Mouse (Mus musculus) kidney, embryonic 16.5 days (tissue): ENCODE data around the gene Hipk4. TPM values are rescaled to one million over a fixed set of nuclear protein-coding genes. Genes with fewer than 3 reads are reported as not detected.

Source experiments
- ATAC-seq: fragments of 200-750 bp; cut with Nextera tagmentation; 2 replicates; pipeline ENCODE4 v1.8.0; 2017; ENCODE audit warnings: moderate TSS enrichment; ENCODE audit not compliant: low FRiP score, low TSS enrichment
- H3K27ac ChIP-seq: fragments of 300-500 bp; sonication (generic); 2 replicates; pipeline ENCODE4 v1.5.1; 2014; ENCODE audit warnings: low read length
- H3K27me3 ChIP-seq: fragments of 300-500 bp; sonication (generic); 2 replicates; pipeline ENCODE4 v1.6.1; 2014; ENCODE audit warnings: low read length, control low read depth, mixed read lengths; ENCODE audit not compliant: insufficient read depth
- H3K36me3 ChIP-seq: fragments of 300-500 bp; sonication (generic); 2 replicates; pipeline ENCODE4 v1.6.1; 2014; ENCODE audit warnings: low read length, control low read depth, mixed read lengths; ENCODE audit not compliant: insufficient read depth
- H3K4me1 ChIP-seq: fragments of 300-500 bp; sonication (generic); 2 replicates; pipeline ENCODE4 v1.6.1; 2014; ENCODE audit warnings: low read length, control low read depth, mixed read lengths; ENCODE audit not compliant: insufficient read depth
- H3K4me2 ChIP-seq: fragments of 300-500 bp; sonication (generic); replicated peaks from 2 replicates; pipeline ENCODE4 v1.6.1; 2014; ENCODE audit warnings: low read depth, low read length
- H3K4me3 ChIP-seq: fragments of 300-500 bp; sonication (generic); 2 replicates; pipeline ENCODE4 v1.5.1; 2014; ENCODE audit warnings: mild to moderate bottlenecking, low read length
- H3K9ac ChIP-seq: fragments of 300-500 bp; sonication (generic); replicated peaks from 2 replicates; pipeline ENCODE4 v1.6.1; 2014; ENCODE audit warnings: low read length
- H3K9me3 ChIP-seq: fragments of 300-500 bp; sonication (generic); 2 replicates; pipeline ENCODE4 v1.6.1; 2016; ENCODE audit warnings: low read length, control low read depth
- WGBS: fragments of 180-500 bp; shearing (Covaris S2); extraction: QIAGEN DNeasy Blood & Tissue Kit; methylation state at CpG from one replicate; pipeline ENCODE4 v1.1.7; 2014; 5-methylcytosine and 5-hydroxymethylcytosine counted together
- polyA plus RNA-seq: library from polyadenylated mRNA; unstranded; fragments of >200 nt; fragmentation: Nextera tagmentation; extraction: Ambion mirVana; gene quantifications from 2 replicates; pipeline ENCODE4 v1.2.1, GENCODE M21; 2015

The Hipk4 gene
- polyA plus RNA-seq, 1 experiment from 2014 or later: 0.70 TPM

- Histone ChIP-seq H3K9ac (no peak overlapping the region), H3K4me1 (peaks cover 13% of the 10 kb centered on the region), H3K4me2 (no peak overlapping the region), H3K27me3 (no peaks in the 10 kb centered on the region), H3K27ac (peak overlapping the region; percentile 15; the same call in 1 of the 2 replicates), H3K36me3 (no peaks in the 10 kb centered on the region; the same call in 1 of the 2 replicates), H3K4me3 (no peak overlapping the region), H3K9me3 (no peaks in the 10 kb centered on the region)
- 83% methylated on average over 4 of the region's 4 CpGs for WGBS
- ATAC-seq: no peak
These were observed 20.8 kb downstream of the Hipk4 start for GRCm38 (mm10) chr7:27543851-27544250.

GRCm38 (mm10) chr7:27544675-27545370, 21.8 kb downstream of the Hipk4 start:
- Histone ChIP-seq H3K27ac (no peak overlapping the region), H3K4me2 (no peak overlapping the region), H3K4me1 (peaks cover 13% of the 10 kb centered on the region), H3K9ac (peak overlapping the region; percentile 26; the same call in 1 of the 2 replicates), H3K36me3 (no peaks in the 10 kb centered on the region; the same call in 1 of the 2 replicates), H3K27me3 (no peaks in the 10 kb centered on the region), H3K9me3 (no peaks in the 10 kb centered on the region), H3K4me3 (no peak overlapping the region)
- 78% methylated on average over 12 of the region's 12 CpGs for WGBS
- ATAC-seq: no peak

DNA sequence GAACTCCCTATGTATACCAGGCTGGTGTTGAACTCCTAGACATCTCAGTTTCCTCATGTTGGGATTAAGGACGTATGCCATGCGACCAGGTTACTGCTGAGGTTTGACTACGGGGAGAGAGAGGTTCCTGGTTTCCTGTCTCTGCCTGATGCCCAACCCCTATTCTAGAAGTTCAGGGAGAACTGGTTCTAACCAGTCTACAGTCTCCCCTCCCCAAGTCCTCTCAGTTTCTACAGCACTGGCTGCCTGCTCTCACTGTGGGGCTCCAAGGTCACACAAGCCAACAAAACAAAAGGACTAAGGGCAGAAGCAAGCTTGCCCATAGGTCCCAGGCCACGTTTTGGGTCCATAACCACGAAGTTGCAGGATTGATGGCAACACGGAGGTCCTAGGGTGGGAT, 26.5 kb downstream of the Hipk4 start:
- H3K27ac ChIP-seq: peak overlapping the region; percentile 50; the same call in 1 of the 2 replicates
- 68% methylated on average over 6 of the region's 6 CpGs for WGBS
- H3K9ac ChIP-seq: 0 out of 2 replicates have a peak overlapping the region, but pooled peaks have one; percentile 31
- H3K36me3 ChIP-seq: no peaks in the 10 kb centered on the region
- no peaks in the 10 kb centered on the region for H3K9me3 ChIP-seq
- no peaks in the 10 kb centered on the region for H3K27me3 ChIP-seq
- no peak for ATAC-seq
- H3K4me3 ChIP-seq: no peak overlapping the region
- no peak overlapping the region for H3K4me2 ChIP-seq
- H3K4me1 ChIP-seq: peaks cover 19% of the 10 kb centered on the region

GRCm38 (mm10) chr7:27552070-27552469, 29.0 kb downstream of the Hipk4 start:
- H3K9me3 ChIP-seq: no peaks in the 10 kb centered on the region
- no peak for ATAC-seq
- H3K27me3 ChIP-seq: no peaks in the 10 kb centered on the region
- H3K9ac ChIP-seq: peak overlapping the region; percentile 78
- H3K4me1 ChIP-seq: peaks cover 15% of the 10 kb centered on the region
- WGBS: 50% methylated on average over 5 of the region's 5 CpGs
- peaks cover 7% of the 10 kb centered on the region for H3K36me3 ChIP-seq
- peak overlapping the region; percentile 66 for H3K4me3 ChIP-seq
- H3K27ac ChIP-seq: 0 out of 2 replicates have a peak overlapping the region, but pooled peaks have one; percentile 28
- H3K4me2 ChIP-seq: peak overlapping the region; percentile 83

- H3K9ac ChIP-seq: peak within 1 kb of the TSS; percentile 78
- H3K27me3 ChIP-seq: no peaks in the 10 kb centered on the region
- under 1% methylated on average over 40 of the region's 41 CpGs for WGBS
- H3K36me3 ChIP-seq: peaks cover 7% of the 10 kb centered on the region
- H3K4me1 ChIP-seq: peaks cover 15% of the 10 kb centered on the region
- H3K4me3 ChIP-seq: peak within 1 kb of the TSS; percentile 66
- H3K4me2 ChIP-seq: peak within 1 kb of the TSS; percentile 83
- peak; percentile 100 for ATAC-seq
- H3K9me3 ChIP-seq: no peaks in the 10 kb centered on the region
- peak within 1 kb of the TSS; percentile 28 for H3K27ac ChIP-seq
These were observed 30.0 kb downstream of the Hipk4 start, which contains the start of the genes Pld3 and 2310022A10Rik for GRCm38 (mm10) chr7:27552931-27553513. Pld3 (minus strand) TSS chr7:27553218. 2310022A10Rik (plus strand) TSS chr7:27553233.

DNA sequence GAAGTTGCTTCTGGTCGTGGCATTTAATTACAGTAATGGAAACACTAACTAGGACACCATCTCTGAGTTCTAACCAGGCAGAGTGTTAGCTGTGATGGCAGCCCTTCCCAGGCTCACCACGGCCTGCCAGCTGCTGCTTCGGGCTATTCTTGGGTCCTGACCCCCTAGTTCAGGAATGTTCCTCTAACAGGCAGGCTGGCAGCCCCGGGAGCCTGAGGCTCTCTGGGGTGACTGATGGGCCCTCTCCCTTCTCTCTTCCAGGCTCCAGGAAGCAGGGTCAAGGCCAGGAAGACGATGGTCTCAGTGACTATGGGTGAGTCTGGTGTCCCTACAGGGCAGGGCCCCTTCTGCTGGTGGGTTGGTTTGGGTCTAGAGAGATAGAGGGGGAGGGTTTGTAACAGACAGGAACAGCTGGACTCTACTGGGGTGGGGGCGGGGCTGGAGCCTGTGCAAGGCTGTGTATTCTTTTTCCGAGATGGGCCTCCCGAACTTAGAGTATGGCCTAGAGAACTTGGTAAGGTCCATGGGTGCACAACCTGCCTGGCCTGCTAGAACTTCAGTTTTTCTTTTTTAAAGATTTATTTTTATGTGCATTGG, 37.3 kb downstream of the Hipk4 start:
- H3K4me1 ChIP-seq: peaks cover 3% of the 10 kb centered on the region; the same call in 1 of the 2 replicates
- H3K4me2 ChIP-seq: no peak overlapping the region
- no peaks in the 10 kb centered on the region for H3K27me3 ChIP-seq
- H3K9ac ChIP-seq: peak overlapping the region; percentile 49; the same call in 1 of the 2 replicates
- peaks cover 49% of the 10 kb centered on the region for H3K36me3 ChIP-seq
- 53% methylated on average over 8 of the region's 8 CpGs for WGBS
- ATAC-seq: 0 out of 2 replicates have a peak, but pooled peaks have one; percentile 9
- no peak overlapping the region for H3K27ac ChIP-seq
- no peaks in the 10 kb centered on the region for H3K9me3 ChIP-seq
- no peak overlapping the region for H3K4me3 ChIP-seq

- ATAC-seq: no peak
- no peak overlapping the region for H3K9ac ChIP-seq
- peaks cover 3% of the 10 kb centered on the region; the same call in 1 of the 2 replicates for H3K4me1 ChIP-seq
- no peaks in the 10 kb centered on the region for H3K9me3 ChIP-seq
- no peak overlapping the region for H3K4me2 ChIP-seq
- no peaks in the 10 kb centered on the region for H3K27me3 ChIP-seq
- no peak overlapping the region for H3K4me3 ChIP-seq
- H3K27ac ChIP-seq: no peak overlapping the region
- WGBS: 76% methylated on average over 1 of the region's 1 CpGs
- peaks cover 53% of the 10 kb centered on the region for H3K36me3 ChIP-seq
These were observed 37.9 kb downstream of the Hipk4 start for GRCm38 (mm10) chr7:27560978-27561377.

DNA sequence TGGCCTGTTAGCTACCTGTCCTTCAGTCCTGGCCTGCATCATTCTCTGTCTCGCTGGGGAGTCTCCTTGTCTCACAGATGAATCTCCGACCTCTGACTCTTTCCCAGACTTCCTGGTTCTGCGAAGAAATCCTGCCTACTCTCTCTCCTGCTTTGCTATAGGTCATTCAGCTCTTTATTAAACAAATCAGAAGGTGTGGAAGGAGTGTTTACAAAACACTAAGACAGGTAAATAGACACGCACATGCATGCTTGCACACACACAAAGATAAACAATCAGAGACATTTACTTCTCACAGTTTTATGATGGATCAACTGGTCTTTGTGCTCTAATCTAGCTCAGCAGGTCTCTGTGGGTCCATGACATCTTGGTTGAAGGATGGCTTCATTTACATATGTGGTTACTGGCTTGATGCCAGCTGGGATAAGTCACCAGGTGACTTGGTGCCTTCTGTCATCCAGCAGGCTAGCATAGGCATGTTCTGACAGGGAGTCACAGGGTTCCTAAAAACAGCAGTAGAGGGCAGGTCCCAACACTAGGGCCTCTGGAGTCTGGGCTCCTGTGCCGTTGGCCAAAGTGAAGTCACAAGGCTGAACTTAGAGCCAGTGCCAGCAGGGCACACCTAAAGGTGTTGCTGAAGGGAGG, 46.6 kb downstream of the Hipk4 start:
- Histone ChIP-seq H3K9ac (no peak overlapping the region), H3K27ac (no peak overlapping the region), H3K9me3 (no peaks in the 10 kb centered on the region), H3K27me3 (no peaks in the 10 kb centered on the region), H3K4me1 (no peaks in the 10 kb centered on the region), H3K4me3 (no peak overlapping the region), H3K4me2 (no peak overlapping the region), H3K36me3 (peaks cover 59% of the 10 kb centered on the region)
- no peak for ATAC-seq
- WGBS: 85% methylated on average over 5 of the region's 5 CpGs

DNA sequence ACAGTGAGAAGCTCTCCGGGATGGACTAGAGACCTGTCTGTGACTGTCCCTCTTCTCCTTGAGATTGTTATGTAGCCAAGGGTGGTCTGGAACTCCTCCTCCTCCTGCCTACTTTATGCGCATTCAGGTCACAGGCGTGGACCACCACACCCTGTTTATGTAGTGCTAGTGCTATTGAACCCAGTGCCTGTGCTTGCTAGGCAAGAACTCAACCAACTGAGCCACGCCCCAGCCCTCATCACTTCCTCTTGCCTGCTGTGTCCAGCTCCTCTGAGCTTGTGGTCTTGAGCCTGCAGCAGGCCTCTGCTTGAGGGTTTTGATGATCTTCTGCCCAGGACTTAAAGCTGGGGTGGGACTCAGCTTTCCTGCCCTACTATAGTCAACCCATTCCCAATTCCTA, 49.1 kb downstream of the Hipk4 start:
- no peak for ATAC-seq
- H3K27ac ChIP-seq: no peak overlapping the region
- WGBS: 92% methylated on average over 4 of the region's 4 CpGs
- no peaks in the 10 kb centered on the region for H3K27me3 ChIP-seq
- no peaks in the 10 kb centered on the region for H3K9me3 ChIP-seq
- no peaks in the 10 kb centered on the region for H3K4me1 ChIP-seq
- no peak overlapping the region for H3K9ac ChIP-seq
- no peak overlapping the region for H3K4me3 ChIP-seq
- H3K36me3 ChIP-seq: peaks cover 58% of the 10 kb centered on the region
- no peak overlapping the region for H3K4me2 ChIP-seq
